Mouse (Mus musculus) bone marrow macrophage, adult 2 months (primary cell): ENCODE data around the gene Ess2.

Experiments
- CTCF ChIP-seq: IDR thresholded peaks from 2 replicates; pipeline ENCODE4 v1.5.1; 2012; ENCODE audit warnings: low read depth, mild to moderate bottlenecking, low read length, moderate library complexity
- POLR2A ChIP-seq: IDR thresholded peaks from 2 replicates; pipeline ENCODE4 v1.6.1; 2012; ENCODE audit warnings: mild to moderate bottlenecking, low read depth, low read length, borderline replicate concordance

GRCm38 (mm10) chr16:17851331-17851730 is 59.8 kb downstream of the Ess2 start:
- no peak for TF ChIP-seq CTCF
- TF ChIP-seq POLR2A, result no peak
